Mouse (Mus musculus) mouse trophoblast stem cell (cell line): ENCODE measurements around the gene Pard3.

ENCODE experiments used
- in situ Hi-C, 2 experiments: fragments of 300-500 bp; cut with MseI, MboI; formaldehyde crosslinking; loops; 2 replicates in 1 of 2; 3 replicates in 1 of 2; pipeline ENCODE4 v1.15.1; 2025

The Pard3 gene

DNA sequence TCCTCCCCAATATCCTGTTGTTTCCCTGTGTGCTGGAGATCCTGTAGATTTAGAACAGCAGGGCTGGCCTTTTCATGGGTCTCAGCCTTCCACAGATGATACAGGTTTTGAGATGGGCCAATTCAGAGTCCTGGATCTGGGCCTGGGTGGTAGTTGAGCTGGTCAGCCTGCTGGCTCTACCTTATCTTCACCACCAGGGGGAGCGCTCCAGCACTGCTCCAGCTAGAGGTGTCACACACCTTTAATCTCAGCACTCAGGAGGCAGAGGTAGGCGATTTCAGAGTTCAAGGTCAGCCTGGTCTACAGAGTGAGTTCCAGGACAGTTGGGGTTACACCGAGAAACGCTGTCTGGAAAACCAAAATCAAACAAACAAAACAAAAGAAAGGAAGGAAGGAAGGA, 525.6 kb downstream of the Pard3 start:
- in situ Hi-C loops = loop anchor here in 1 of 2 experiments (10.0 kb wide), 1 partner anchor 254 kb away; no protein-coding TSS in a partner anchor

DNA sequence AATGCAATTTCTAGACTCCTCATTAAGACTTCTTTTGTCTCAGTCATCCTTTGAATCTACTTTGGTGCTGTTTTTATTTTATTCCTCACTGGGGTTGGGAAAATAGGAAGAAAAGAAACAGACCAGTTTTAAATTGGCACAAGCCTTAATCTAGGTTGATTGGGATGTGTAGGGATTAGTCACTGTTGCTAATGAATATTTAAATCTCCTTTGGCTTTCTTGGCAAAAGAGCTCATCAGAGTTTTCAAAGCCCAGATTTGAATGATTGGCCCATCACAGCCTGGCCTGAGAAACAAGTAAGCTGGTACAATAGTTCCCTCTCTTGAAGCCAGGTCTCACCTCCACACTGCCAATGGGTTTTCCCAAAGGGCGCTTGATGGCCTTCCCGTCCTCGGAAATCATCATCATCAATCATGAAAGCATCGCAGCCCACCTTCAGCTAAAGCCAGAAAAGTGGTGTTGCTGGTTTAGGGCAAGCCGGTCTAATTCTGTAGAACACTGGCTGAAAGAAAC, 527.0 kb downstream of the Pard3 start:
- in situ Hi-C loops = no loop called here

DNA sequence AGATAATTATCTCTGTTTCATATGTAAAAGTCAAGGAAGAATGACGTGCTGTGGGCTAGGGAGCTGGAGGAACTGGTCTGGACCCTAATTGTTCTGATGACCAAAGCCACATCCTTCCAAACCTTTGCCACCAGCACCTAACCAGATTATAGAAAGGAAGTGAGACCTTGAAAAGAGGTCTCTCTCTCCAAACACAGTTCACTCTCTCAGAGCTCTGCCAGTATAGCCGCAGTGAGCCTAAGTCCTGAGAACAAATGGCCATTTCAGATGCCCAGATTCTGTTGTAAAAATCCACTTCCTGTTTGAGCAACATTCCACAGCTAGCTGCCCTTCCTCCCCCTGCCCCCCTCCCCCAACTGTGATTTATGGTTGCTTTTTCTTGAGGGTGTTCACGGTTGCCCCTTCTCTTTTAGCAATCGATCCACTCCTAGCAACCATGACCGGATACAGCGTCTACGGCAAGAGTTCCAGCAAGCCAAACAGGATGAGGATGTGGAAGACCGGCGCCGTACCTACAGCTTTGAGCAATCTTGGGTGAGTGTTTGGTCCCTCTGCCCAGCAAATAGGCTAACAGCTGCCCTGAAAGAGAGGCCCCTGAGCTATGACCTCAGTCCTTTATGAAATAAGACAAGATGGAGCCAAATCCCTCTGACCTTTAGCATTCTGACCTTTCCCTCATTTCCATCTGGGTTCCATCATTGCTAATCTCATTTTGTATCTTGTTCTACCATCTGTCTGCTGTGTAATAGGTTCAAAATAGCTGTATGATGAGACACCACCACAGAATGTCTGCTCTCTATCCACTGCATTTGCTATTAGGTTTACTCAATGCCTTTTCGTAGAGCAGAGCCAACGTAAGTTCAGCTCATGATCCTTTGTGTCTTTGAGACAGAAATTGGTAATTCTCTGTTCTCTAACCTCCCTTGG, 529.2 kb downstream of the Pard3 start:
- in situ Hi-C loops = no loop called here

DNA sequence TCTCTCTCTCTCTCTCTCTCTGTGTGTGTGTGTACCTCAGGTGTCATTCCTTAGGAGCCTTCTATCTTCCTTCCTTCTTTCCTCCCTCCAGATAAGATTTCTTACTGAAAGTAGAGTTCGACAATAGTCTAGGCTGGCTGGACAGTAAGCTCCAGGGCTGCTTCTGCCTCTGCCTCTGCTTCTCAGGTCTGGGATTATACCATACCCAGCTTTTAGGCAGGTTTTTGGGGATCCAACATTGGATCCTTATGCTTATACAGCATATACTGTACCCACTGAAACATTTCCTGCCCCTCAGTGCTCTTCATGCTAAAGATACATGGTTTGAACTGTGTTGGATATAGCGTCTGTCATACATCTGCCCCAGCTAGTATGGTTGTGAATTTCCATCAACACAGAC, 536.9 kb downstream of the Pard3 start:
- in situ Hi-C loops = no loop called here

DNA sequence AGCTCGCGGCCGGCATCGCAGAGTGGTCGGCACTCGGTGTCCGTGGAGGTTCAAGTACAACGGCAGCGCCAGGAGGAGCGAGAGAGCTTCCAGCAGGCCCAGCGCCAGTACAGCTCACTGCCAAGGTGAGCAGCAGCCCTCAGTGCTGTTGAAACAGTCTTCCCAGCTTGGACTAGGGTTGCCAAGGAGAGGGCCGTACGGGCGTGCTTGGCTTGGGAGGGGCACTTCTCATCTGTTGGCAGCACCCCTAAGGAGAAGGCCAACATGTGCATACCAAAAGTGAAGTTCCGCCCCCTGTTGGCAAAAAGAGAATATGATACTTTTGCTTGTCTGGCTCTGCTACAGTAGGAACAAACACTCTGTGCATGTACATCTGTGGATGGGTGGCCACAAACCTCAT, 539.4 kb downstream of the Pard3 start:
- in situ Hi-C loops = no loop called here

DNA sequence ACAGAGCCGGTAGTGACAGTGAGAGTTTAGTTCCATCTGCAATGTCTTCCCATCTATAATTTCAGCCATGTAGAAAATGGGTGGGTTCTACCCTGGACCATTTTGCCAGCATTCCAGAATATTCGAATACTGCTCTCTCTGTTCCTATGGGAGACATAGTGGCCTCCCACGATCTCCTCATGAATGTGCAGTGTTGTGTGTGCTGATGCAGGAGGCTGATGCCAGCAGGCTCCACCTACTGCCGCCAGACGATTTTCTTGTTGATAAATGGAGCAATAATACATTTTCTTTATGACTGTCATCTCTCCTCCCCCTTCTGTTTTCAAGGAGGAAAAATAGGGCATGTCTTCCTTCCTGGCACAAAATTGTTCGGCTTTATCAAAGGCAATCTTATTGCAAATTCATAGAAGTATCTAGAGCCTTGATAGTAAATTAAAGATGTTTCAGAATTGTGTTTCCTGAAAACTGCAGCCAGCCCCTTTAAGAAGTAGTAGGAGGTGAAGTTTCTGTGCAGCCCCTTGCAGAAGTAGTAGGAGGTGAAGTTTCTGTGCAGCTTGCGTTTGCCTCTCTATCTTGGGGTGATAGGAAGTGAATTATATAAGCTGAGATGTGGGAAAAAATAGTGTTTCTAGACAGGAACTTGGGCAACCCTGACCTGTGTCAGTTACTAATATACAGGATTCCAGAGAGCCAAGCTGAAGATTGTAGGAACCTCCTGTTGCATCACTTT, 545.0 kb downstream of the Pard3 start:
- in situ Hi-C loops = no loop called here

DNA sequence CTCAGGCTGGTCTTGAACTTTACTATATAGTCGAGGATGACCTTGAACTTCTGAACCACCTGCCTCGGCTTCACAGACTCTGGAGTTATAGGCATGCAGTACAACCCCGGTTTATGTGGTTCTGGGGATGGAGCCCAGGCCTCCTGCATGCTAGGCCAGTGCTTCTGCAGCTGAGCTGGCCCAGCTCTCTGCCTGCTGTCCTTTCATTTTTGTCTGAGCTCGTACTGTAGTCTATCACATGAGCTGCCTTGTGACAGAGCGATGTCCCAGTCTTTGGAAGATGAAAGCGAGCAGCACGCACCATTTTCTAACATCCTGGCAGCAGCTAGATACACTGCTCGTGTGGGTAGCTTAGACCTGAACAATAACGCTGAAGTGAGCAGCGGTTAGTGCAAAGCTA, 545.6 kb downstream of the Pard3 start:
- in situ Hi-C loops = no loop called here

DNA sequence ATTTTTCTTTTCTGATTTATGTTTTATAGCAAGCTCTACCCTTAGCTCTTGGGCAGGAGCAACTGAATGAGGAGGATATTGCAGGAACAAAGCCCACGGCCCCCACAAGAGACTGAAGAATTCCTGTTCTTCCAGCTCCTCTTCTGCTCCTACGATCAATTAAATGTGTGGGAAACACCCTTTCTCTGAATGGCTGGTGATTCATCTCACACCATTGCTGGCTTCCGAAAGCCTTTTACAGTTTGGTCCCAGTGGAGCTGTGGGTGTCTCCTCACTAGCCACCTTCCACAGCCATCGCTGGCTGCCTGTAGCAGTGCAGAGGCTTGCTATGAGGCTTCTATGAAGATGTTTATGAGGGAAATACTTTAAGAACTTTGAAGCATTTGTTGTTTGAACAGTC, 550.5 kb downstream of the Pard3 start:
- in situ Hi-C loops = no loop called here

DNA sequence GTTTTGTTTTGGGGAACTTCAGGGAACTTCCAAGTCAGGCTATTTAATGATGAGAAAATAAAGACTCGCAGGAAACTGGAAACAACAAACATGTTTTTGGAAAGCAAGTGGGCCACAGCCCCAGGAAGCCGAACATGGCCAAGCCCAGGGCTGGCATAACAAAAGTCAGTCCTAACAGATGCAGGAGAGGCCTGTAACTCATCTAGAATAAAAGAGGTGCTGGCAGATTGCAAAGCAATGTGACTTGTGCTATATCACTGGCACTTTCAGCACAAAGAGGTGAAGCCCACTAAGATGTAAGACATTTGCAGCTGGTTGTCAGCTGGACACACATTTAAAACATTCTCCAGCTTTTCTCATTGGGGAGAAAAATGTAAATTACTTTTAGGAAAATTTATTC, 553.0 kb downstream of the Pard3 start:
- in situ Hi-C loops = no loop called here

DNA sequence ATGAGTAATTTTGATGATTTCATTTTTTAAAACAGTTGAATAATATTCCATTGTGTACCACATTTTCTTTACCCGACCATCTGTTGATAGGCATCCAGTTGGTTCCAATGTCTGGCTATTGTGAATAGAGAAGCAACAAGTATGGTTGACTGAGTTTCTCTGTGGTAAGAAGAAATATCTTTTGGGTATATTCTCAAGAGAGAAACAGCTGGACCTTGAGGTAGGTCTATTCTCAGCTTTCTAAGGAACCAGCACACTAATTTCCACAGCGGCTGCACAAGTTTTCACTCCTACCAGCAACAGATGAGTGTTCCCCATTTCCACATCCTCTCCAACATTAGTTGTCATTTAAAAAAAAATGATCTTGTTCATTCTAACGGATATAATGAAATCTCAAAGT, 558.4 kb downstream of the Pard3 start:
- in situ Hi-C loops = no loop called here

DNA sequence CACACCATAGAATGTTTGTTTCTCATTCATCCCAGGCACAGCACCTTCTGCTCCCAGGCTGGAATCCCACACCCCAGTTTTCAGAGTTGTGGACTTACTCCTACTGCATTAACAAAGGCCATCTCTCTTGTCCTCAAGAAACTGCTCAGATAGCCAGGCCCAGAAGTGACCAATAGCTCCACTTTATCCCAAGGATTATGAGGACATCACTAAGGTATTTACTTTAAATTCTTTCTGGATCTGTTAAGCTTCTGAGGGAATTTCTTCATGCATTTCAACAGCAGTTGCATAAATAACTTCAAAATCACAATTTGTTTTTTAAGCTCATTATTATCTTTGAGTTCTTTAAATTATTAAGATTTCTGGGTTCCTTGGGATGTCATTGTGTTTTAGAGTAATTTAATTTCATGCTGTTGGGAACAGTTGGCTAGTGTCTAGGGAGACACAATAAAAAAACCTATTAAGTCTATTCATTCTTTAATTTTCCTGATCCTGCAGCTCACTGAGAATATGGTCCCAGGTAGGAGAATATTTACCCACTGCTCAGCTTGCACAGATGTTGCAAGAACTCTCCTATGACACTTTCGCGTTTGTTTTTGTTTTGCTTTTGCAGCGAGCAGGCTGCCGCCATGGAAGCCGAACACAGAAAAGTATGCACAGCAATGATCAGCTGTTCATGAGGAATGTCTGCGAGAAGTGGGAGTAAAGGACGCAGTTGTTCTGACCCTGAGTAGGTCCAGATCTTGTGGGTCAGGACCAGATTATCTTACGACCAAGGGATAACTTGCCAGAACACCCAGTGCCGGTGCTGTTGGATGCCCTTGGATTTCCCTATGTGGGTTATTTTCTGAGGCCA, 574.8 kb downstream of the Pard3 start:
- in situ Hi-C loops = no loop called here

DNA sequence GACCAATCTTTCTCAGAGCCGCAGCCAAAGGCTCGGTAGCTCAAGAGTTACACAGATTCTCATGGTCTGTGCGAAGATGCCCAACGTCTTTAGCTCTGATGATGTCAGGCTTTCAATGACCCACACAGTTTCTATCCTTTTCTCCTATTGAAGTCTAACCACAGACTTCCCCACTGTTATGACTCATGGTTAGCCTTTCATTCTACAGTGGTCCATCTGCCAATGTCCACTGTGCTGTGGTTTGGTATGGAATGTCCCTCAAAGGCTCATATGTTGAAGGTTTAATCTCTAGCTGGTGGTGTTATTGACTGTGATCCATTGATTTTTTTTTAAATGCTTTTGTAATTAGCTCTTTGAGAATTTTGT, 575.4 kb downstream of the Pard3 start:
- in situ Hi-C loops = no loop called here

DNA sequence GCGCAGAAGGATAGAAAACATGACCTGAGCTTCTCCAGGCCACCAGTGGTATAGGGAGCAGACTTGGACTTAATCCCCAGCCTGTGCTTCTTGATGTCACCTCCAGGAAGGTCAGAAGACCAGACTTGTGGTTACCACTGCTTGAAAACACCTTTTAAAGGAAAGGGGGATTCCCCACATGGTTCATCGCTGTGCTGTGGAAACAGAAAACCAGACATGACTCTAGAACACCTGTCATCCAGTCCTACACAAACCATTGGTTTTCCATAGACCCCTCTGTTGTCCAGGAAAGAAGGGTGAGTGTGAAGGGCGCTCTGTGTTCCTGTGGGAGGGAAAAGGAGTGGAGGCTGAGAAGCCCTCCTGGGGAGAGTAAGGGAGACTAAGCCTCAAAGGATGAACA, 591.9 kb downstream of the Pard3 start:
- in situ Hi-C loops = no loop called here
